Mouse (Mus musculus) lung, postnatal 0 days (tissue): ENCODE data around the gene Spag16.

Experiments used
- CTCF ChIP-seq: IDR thresholded peaks from 2 replicates; pipeline ENCODE4 v1.5.1; 2016; ENCODE audit warnings: antibody characterized with exemption, mild to moderate bottlenecking
- EP300 ChIP-seq: IDR thresholded peaks from 2 replicates; pipeline ENCODE4 v1.6.1; 2016; ENCODE audit warnings: antibody characterized with exemption, mild to moderate bottlenecking, control low read depth

GRCm38 (mm10) chr1:69787379-69787778, 39.4 kb upstream of the Spag16 start:
- TF ChIP-seq CTCF (no peak), EP300 (no peak)
